Mouse (Mus musculus) cerebellum, postnatal 14 days (tissue): Measurements from ENCODE around the gene Hdc.
A peak's percentile ranks its signal among the peaks of the same experiment; 100 is the strongest.

Experiments
- DNase-seq, 2 experiments: peaks; one replicate each; pipeline ENCODE4 v3.0.0; 2021; ENCODE audit warnings: mixed read lengths in 2 of 2

The Hdc gene

DNA sequence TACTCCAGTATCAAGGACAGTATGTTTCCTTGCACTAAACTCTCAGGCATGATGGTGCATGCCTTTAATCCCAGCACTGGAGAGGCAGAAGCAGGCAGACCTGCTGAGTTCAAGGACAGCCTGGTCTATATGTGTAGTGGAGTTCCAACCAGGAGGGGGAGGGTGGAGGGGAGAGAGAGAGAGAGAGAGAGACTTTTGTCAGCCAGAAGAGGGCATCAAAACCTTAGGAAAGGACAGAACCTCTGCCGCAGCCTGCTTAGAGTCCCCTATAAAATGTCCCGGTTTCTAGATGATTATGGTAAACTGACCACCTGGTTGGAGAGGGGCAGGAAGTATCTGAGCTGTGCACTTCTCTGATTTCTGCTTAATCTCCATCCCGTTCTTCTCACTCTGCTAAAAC is 20.1 kb downstream of the Hdc start:
- DNase-seq: peak; percentile 24 to 29

GRCm38 (mm10) chr2:126598359-126598758 is 20.7 kb downstream of the Hdc start:
- DNase-seq: no peak

DNA sequence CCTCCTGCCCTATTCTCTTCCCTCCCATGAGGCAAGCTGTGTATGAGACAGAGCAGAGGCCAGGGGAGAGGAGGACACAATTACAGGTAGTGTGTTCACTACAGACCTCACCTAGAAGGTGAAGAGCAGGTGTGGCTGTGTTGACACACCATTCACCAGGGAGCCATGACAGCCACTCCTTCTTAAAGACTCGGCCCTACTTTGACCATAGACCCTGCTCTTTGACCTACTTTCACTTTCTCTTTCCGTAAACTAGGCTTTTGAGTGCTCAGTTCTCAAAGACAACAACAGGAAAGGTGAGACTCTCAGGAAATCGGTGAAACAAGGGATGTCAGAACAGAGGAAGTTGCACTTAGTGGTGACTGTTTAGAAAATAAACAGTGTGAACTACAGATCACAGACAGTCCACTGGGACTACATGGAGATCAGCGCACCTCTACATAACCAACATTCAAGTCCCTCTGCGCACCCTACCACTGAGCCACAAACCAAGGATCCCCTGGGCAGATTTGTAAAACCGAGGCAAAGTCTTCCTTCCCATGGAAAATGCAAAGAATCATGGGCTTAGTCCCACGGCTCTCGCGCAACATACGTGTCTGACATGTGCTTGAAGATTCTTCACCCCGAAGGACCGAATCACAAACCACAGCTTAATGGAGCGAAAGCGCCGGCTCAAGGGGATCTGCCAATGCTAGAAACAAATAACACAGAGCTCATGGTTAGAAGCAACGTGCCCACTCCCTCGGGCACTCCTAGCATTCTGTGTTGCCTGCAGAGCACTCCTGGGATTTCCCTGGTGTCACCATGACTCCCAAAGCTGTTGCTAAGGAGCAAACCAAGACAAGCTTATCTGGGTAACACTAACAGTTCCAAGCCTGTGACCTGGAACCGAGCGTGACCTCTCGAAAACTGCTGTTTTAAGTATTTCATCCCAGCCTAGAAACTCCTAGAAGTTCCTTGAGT is 21.5 kb downstream of the Hdc start:
- DNase-seq: no peak

GRCm38 (mm10) chr2:126596347-126597072 is 22.6 kb downstream of the Hdc start:
- DNase-seq: no peak

- DNase-seq: peak; percentile 77 to 84
These were observed 25.1 kb downstream of the Hdc start for GRCm38 (mm10) chr2:126593831-126594610.

- DNase-seq: no peak
These were observed 27.8 kb downstream of the Hdc start for GRCm38 (mm10) chr2:126591304-126591703.

- no peak for DNase-seq
These were observed 31.6 kb downstream of the Hdc start for GRCm38 (mm10) chr2:126587468-126587867.

DNA sequence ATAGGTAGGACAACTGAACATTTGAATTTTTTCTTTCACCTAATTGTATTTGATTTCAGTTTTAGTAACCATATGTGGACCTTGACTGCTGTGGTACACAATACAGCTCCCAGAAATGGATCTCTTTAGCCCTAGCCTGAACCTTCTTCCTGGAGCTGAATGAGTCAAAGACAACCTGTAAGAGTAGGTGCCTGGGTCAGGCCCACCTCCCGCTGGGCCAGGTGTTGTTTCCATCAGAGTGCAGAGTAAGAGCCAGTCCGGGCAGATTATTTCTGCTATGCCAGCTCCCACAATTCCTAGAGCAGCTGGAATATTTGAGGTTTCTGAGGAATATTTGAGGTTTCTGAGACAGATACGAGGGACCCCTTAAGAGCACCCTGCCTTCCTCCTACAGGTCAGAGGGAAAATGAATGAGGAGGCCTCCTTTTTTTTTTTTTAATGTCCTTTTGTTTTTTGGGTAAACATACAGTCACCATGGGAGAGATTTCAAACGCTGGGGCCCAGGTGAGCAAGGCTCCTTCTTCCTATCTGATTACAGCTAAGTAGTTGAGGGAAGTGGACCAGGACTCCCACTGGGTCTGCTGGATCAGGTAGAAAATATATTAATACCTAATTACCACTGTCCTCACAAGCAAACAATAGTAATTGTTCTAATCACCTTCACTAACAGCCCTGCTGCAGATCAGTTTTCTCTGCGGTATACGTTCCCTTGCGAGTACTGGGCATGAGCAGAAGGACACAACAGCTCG is 34.3 kb downstream of the Hdc start:
- DNase-seq: no peak

DNA sequence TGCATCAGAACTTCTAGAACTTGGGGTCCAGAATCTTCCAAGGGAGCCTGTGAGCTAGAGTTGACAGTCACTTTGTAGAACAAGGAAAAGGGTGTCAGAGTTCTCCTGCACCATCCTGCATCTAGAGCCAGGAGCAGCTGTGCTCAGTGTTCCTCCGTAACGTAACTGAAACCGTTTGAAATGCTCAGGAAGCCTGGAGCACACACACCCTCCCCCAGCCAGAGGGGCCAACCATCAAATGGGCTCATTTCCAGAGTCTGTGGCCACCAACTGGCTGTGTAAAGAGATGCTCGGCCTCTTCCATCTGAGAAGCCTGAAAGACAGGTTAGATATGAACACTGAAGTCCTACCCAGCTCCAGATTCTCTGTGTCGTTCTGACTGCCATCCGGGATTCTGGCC is 35.1 kb downstream of the Hdc start:
- DNase-seq: no peak

GRCm38 (mm10) chr2:126579282-126579681 is 39.8 kb downstream of the Hdc start:
- DNase-seq: no peak

- no peak for DNase-seq
These were observed 41.7 kb downstream of the Hdc start for GRCm38 (mm10) chr2:126577362-126577761.

GRCm38 (mm10) chr2:126575391-126576176 is 43.5 kb downstream of the Hdc start:
- DNase-seq: no peak

- DNase-seq: no peak
These were observed 46.4 kb downstream of the Hdc start for GRCm38 (mm10) chr2:126572747-126573146.

DNA sequence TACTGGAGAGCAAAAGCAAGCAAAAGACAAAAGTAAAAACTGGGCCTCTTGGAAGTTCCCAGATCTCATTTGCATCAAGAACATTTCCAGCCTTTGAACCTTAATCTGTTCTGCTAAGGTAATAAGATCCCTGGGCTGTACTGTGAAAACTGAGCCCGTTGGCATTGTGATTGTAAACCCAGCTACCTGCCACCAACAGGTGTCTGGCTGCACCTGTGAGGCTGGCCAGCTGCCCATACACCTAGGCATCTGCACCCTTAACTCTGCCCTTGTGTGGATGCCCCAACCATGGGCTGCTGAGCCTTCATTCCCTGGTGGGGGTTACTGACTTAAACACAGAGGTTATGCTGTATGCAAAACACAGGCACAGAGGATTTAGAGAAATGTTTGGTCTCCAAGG is 46.9 kb downstream of the Hdc start:
- no peak for DNase-seq

DNA sequence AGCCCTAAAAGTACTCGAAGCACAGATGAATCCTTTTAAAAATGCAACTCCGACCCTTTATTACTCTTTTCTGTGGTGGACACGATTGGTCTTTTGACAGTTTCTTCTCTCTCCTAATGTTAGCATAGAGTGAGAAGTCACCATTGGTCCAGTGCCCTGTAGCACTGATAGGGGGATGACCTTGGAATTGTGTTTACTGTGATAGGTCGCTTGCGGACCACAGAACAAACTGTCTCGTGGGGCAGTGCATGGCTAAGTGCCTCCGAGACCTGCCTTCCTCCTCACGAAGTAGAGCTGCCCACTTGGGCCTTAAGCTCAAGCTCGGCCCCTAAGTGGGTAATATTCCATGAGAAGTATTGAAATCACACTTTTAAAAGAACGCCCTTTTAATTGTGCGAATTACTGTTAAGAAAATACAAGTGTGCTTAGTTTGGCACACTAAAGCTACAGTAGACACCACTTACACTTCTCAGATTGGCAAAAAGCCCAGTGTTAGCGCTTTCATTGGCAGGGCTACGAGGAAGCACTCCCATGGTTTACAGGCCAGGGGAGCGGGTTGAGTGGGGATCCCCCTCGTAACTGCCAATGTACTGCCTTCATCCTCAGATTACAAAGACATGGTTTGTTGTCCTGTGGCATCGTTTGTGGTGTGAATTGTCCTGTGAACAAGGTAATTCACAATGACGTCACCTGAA is 55.5 kb downstream of the Hdc start:
- peak; percentile 16 to 18 for DNase-seq

DNA sequence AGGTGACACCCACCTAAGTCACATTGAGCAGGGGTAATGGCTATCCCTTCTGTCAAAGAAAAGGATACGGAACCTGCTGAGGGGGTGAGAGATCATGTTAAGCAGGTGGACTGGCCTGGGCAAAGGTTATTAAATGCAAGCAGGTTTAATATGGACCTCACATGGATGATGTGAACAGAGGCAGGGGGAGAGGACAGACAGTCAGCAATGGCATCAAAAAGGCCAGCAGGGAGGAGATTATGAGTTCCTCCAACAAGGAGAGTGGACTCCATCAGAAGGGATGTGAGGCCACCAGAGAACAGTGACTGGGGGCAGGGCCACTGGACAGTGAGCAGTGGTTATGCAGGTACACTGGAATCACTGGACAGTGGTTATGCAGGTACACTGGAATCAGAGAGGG is 59.0 kb downstream of the Hdc start:
- no peak for DNase-seq

- no peak for DNase-seq
These were observed 63.6 kb downstream of the Hdc start for GRCm38 (mm10) chr2:126555533-126555932.

DNA sequence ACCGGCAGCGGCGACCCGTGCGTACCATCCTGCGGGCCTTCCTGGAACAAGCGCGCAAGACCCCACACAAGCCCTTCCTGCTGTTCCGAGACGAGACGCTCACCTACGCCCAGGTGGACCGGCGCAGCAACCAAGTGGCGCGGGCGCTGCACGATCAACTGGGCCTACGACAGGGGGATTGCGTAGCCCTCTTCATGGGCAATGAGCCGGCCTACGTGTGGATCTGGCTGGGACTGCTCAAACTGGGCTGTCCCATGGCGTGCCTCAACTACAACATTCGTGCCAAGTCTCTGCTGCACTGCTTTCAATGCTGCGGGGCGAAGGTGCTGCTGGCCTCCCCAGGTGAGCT is 65.8 kb downstream of the Hdc start:
- no peak for DNase-seq

DNA sequence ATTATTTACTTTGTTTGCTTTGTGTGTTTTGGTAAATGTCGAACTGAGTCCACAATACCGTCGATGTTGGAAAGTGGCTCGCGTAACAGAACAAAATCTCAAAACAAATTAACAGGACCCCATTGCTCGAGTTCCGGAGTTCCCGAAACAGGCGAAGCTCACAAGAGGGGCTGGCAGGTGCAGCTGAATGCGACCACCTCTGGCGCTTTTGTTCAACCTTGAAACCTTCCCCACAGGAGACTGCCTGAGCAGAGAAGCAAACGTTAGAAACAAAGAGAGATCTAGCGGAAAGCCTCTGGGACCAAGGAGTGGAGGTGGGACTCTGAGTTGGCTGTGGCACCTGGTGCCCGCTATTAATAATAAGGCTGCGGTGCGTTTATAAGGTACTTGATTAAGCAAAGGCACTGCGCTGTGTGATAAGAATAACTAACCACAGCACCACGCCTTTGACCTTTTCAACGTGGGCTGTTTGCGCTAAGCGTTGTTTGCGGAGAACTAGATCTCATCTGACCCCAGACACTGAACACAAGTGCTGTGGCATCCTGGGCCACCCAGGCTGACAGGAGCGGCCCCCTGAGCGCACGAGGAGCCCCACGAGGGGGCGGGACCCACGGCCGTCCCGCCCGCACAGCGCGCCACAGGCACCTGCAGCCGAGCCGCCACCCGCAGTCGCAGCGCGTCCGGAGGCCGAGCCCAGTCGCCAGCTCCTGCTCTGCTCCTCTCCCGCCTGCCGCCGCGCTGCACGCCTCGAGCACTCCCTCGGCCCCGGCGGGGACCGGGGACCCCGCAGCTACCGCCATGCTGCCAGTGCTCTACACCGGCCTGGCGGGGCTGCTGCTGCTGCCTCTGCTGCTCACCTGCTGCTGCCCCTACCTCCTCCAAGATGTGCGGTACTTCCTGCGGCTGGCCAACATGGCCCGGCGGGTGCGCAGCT is 66.5 kb downstream of the Hdc start, which contains the start of gene Slc27a2:
Gene Slc27a2, plus strand, starts transcription at position 51 of the 934 bp plus-strand sequence.
- DNase-seq: peak; percentile 13 to 24

DNA sequence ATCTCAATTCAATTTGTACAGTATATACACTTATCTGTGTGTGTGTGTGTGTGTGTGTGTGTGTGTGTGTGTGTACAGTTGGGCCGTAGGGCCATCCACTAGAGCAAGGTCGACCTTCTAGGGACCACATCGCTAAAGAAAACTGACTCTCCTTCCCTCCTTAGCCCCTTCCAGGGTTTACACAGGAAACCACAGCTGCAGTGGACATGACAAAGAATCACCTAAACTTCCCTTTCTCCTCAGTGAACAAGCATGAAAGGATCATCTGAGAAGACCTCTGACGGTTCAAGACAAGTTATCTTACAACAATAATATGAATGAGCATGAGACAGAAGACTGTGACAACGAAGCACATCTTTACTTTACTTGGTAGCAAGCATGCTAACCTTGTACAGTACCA is 67.2 kb downstream of the Hdc start:
- DNase-seq: no peak
